11 mouse cellular contexts compared by ENCODE assay signal in the genomic region with DNA sequence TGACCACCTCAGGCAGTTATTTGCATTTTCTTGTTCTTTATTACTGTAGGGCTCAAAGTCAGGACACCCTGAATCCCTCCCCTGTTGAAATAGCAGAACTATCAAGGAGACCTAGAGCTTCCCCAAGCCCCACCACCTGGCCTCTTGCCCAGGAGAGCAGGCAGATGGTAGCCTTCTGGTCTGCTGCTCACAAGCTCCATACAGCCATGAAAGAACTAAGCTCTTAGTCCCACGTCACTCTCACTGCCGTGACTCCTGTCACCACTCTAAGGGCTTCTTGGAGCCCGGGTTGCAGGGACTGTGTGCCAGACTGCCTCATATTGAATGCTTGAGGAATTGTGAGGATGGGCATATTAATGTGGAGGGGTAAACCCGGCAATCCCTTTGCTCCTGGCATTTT.
A peak's percentile ranks its signal among the peaks of the same experiment; 100 is the strongest.
DNase-seq lines count a peak whose midpoint lies in the region; ATAC-seq and TF ChIP-seq lines count a peak whose summit lies in the region.
"Had no signal": no experiment of that assay in that cellular context is flagged by ENCODE, and none has a peak within 500 bp of the region (broad histone marks: within the 10 kb centered on the region; RNA-seq: fewer than 3 reads in every experiment).

No protein-coding gene starts in this region.

- WGBS in heart, embryonic 11.5 days (ENCODE audit: insufficient replicate concordance): 44% methylated on average over 4 of the region's 4 CpGs
- WGBS in hindbrain, postnatal 0 days: 45% methylated on average over 4 of the region's 4 CpGs
- WGBS in hindbrain, embryonic 13.5 days: 73% methylated on average over 4 of the region's 4 CpGs

- 0 out of 2 replicates have a peak, but pooled peaks cover 6% of the 10 kb centered on the region for H3K27me3 ChIP-seq in heart, embryonic 11.5 days (ENCODE audit: control insufficient read depth, insufficient read depth, low read length)
- no peaks in the 10 kb centered on the region for H3K27me3 ChIP-seq in hindbrain, postnatal 0 days (ENCODE audit: insufficient read depth, low read length)
- no peaks in the 10 kb centered on the region for H3K27me3 ChIP-seq in hindbrain, embryonic 13.5 days
- H3K27me3 ChIP-seq: embryonic facial prominence, embryonic 12.5 days had no signal

- no peaks in the 10 kb centered on the region for H3K36me3 ChIP-seq in heart, embryonic 11.5 days (ENCODE audit: control insufficient read depth, insufficient read depth, low read length)
- H3K36me3 ChIP-seq in hindbrain, postnatal 0 days (ENCODE audit: insufficient read depth, low read length): no peaks in the 10 kb centered on the region
- no peaks in the 10 kb centered on the region for H3K36me3 ChIP-seq in hindbrain, embryonic 13.5 days
- H3K36me3 ChIP-seq: embryonic facial prominence, embryonic 12.5 days had no signal

- H3K27ac ChIP-seq in heart, embryonic 11.5 days (ENCODE audit: low read depth, low read length): peak overlapping the region; percentile 95
- H3K27ac ChIP-seq in hindbrain, postnatal 0 days: peak overlapping the region; percentile 54; the same call in 1 of the 2 replicates
- H3K27ac ChIP-seq in hindbrain, embryonic 13.5 days: no peak overlapping the region
- H3K27ac ChIP-seq: embryonic facial prominence, embryonic 12.5 days had no signal

- no peak for DNase-seq in heart, adult 9 months (ENCODE audit: low spot score in 2 of 2)
- DNase-seq in hindbrain, postnatal 0 days (ENCODE audit: low spot score): peak; percentile 82
- DNase-seq in cerebellum, adult 11 months: peak; percentile 39
- no peak for DNase-seq in T-cell, adult 2 months (ENCODE audit: low spot score)
- DNase-seq: kidney, adult 9 months had no signal

- TF ChIP-seq CTCF in hindbrain, postnatal 0 days (IDR thresholded peaks at IDR 0.05; ENCODE audit: low read depth): no peak

- peak overlapping the region; percentile 48 for H3K4me2 ChIP-seq in heart, embryonic 11.5 days
- peak overlapping the region; percentile 25; the same call in 1 of the 2 replicates for H3K4me2 ChIP-seq in hindbrain, postnatal 0 days (ENCODE audit: low read depth, low read length)
- H3K4me2 ChIP-seq in hindbrain, embryonic 13.5 days: no peak overlapping the region
- H3K4me2 ChIP-seq: embryonic facial prominence, embryonic 12.5 days had no signal

- no peak overlapping the region; the same call in 1 of the 2 replicates for H3K4me3 ChIP-seq in heart, embryonic 11.5 days (ENCODE audit: low read depth, low read length)
- H3K4me3 ChIP-seq in hindbrain, postnatal 0 days (ENCODE audit: low read length): no peak overlapping the region
- no peak overlapping the region for H3K4me3 ChIP-seq in hindbrain, embryonic 13.5 days
- H3K4me3 ChIP-seq: embryonic facial prominence, embryonic 12.5 days; myocyte had no signal

- no peak for ATAC-seq in heart, embryonic 11.5 days (replicated peaks; ENCODE audit: insufficient number of reproducible peaks, low FRiP score, low TSS enrichment)
- ATAC-seq in hindbrain, postnatal 0 days: peak; percentile 84
- ATAC-seq in hindbrain, embryonic 13.5 days (ENCODE audit: low FRiP score): no peak
- 0 out of 2 replicates have a peak, but pooled peaks have one; percentile 36 for ATAC-seq in common myeloid progenitor, adult 5-6 weeks (replicated peaks; ENCODE audit: low read depth, poor library complexity, severe bottlenecking)
- ATAC-seq in CD4-positive, CD25-positive, alpha-beta regulatory T cell, adult 4 months: no peak

- H3K9ac ChIP-seq in heart, embryonic 11.5 days (ENCODE audit: low read depth, low read length): peak overlapping the region; percentile 52; the same call in 1 of the 2 replicates
- no peak overlapping the region for H3K9ac ChIP-seq in hindbrain, postnatal 0 days (replicated peaks; ENCODE audit: low read length)
- H3K9ac ChIP-seq in hindbrain, embryonic 13.5 days: no peak overlapping the region
- H3K9ac ChIP-seq: embryonic facial prominence, embryonic 12.5 days had no signal

- H3K9me3 ChIP-seq in heart, embryonic 11.5 days (replicated peaks; ENCODE audit: control insufficient read depth, low read length): no peaks in the 10 kb centered on the region
- H3K9me3 ChIP-seq in hindbrain, postnatal 0 days (ENCODE audit: low read length): no peaks in the 10 kb centered on the region
- no peaks in the 10 kb centered on the region for H3K9me3 ChIP-seq in hindbrain, embryonic 13.5 days
- H3K9me3 ChIP-seq: embryonic facial prominence, embryonic 12.5 days had no signal

- H3K4me1 ChIP-seq in heart, embryonic 11.5 days (ENCODE audit: control insufficient read depth, insufficient read depth, low read length): peaks cover 70% of the 10 kb centered on the region
- H3K4me1 ChIP-seq in hindbrain, postnatal 0 days (ENCODE audit: insufficient read depth, low read length): peaks cover 15% of the 10 kb centered on the region
- peaks cover 18% of the 10 kb centered on the region for H3K4me1 ChIP-seq in hindbrain, embryonic 13.5 days (replicated peaks)

Comparison
In these comparisons a context has a peak if more than half of its experiments do, and no peak if none do; other contexts are left out.
1. ATAC-seq: peak in hindbrain, postnatal 0 days (single experiment) and common myeloid progenitor, adult 5-6 weeks (single experiment); none in heart, embryonic 11.5 days (single experiment), hindbrain, embryonic 13.5 days (single experiment) and CD4-positive, CD25-positive, alpha-beta regulatory T cell, adult 4 months (single experiment).
2. DNase-seq: peak in hindbrain, postnatal 0 days (single experiment) and cerebellum, adult 11 months (single experiment); none in heart, adult 9 months (0 of 2) and T-cell, adult 2 months (single experiment).